Mouse (Mus musculus): ENCODE measurements around the gene Ppp1r37.

GRCm38 (mm10) chr7:19575559-19575958, 12.7 kb upstream of the Ppp1r37 start:
- TF ChIP-seq CTCF (IDR thresholded peaks at IDR 0.05; ENCODE audit: low read depth) (no peak), EP300 (IDR thresholded peaks at IDR 0.05; ENCODE audit: low read depth) (no peak)
